Mouse (Mus musculus) hindbrain, postnatal 0 days (tissue): ENCODE data around the gene Adamts12. TPM values are rescaled to one million over a fixed set of nuclear protein-coding genes. Genes with fewer than 3 reads are reported as not detected.

Experiments used
- ATAC-seq: fragments of 200-750 bp; cut with Nextera tagmentation; 2 replicates; pipeline ENCODE4 v1.8.0; 2017; ENCODE audit warnings: mild to moderate bottlenecking, moderate TSS enrichment, moderate library complexity
- DNase-seq: peaks from one replicate; pipeline ENCODE4 v3.0.0-alpha.2; 2015; ENCODE audit warnings: low spot score
- H3K27ac ChIP-seq: fragments of 300-500 bp; sonication (generic); 2 replicates; pipeline ENCODE4 v1.5.1; 2014; ENCODE audit warnings: mild to moderate bottlenecking
- H3K27me3 ChIP-seq: fragments of 300-500 bp; sonication (generic); 2 replicates; pipeline ENCODE4 v1.6.1; 2014; ENCODE audit warnings: low read length, mixed read lengths; ENCODE audit not compliant: insufficient read depth
- H3K36me3 ChIP-seq: fragments of 300-500 bp; sonication (generic); 2 replicates; pipeline ENCODE4 v1.6.1; 2014; ENCODE audit warnings: low read length, mixed read lengths; ENCODE audit not compliant: insufficient read depth
- H3K4me1 ChIP-seq: fragments of 300-500 bp; sonication (generic); 2 replicates; pipeline ENCODE4 v1.6.1; 2014; ENCODE audit warnings: antibody characterized with exemption, low read length, mixed read lengths; ENCODE audit not compliant: insufficient read depth
- H3K4me2 ChIP-seq: fragments of 300-500 bp; sonication (generic); 2 replicates; pipeline ENCODE4 v1.6.1; 2014; ENCODE audit warnings: low read depth, mild to moderate bottlenecking, low read length, moderate library complexity, mixed read lengths
- H3K4me3 ChIP-seq: fragments of 300-500 bp; sonication (generic); 2 replicates; pipeline ENCODE4 v1.5.1; 2014; ENCODE audit warnings: low read length
- H3K9ac ChIP-seq: fragments of 300-500 bp; sonication (generic); replicated peaks from 2 replicates; pipeline ENCODE4 v1.6.1; 2014; ENCODE audit warnings: mild to moderate bottlenecking, low read length, moderate library complexity, mixed read lengths
- H3K9me3 ChIP-seq: fragments of 300-500 bp; sonication (generic); 2 replicates; pipeline ENCODE4 v1.6.1; 2016; ENCODE audit warnings: low read length, mixed read lengths
- CTCF ChIP-seq: IDR thresholded peaks from 2 replicates; pipeline ENCODE4 v1.5.1; 2016; ENCODE audit warnings: antibody characterized with exemption, control low read depth, low read depth
- WGBS: fragments of 180-500 bp; shearing (Covaris S2); extraction: QIAGEN DNeasy Blood & Tissue Kit; methylation state at CpG from one replicate; pipeline ENCODE4 v1.1.7; 2014; 5-methylcytosine and 5-hydroxymethylcytosine counted together
- polyA plus RNA-seq: library from polyadenylated mRNA; unstranded; fragments of >200 nt; fragmentation: Nextera tagmentation; extraction: Ambion mirVana; gene quantifications from 2 replicates; pipeline ENCODE4 v1.2.1, GENCODE M21; 2015
- total RNA-seq: library from RNA; depleted of rRNA; stranded (reverse); fragments of >200 nt; gene quantifications from 2 replicates; pipeline ENCODE4 v1.2.3, GENCODE M21; 2014

The Adamts12 gene
- total and polyA plus RNA-seq, 2 experiments from 2014 or later: 1.3 to 7.9 TPM

GRCm38 (mm10) chr15:11364795-11365194, 300.2 kb downstream of the Adamts12 start:
- peak; percentile 75 for DNase-seq
- TF ChIP-seq CTCF: no peak
- Histone ChIP-seq H3K36me3 (no peaks in the 10 kb centered on the region), H3K4me3 (no peak overlapping the region), H3K27ac (no peak overlapping the region), H3K4me2 (no peak overlapping the region), H3K27me3 (no peaks in the 10 kb centered on the region), H3K9ac (no peak overlapping the region), H3K4me1 (no peaks in the 10 kb centered on the region), H3K9me3 (no peaks in the 10 kb centered on the region)
- WGBS: 95% methylated on average over 1 of the region's 1 CpGs
- 0 out of 2 replicates have a peak, but pooled peaks have one; percentile 48 for ATAC-seq

- no peaks in the 10 kb centered on the region for H3K9me3 ChIP-seq
- H3K4me3 ChIP-seq: no peak overlapping the region
- no peak for DNase-seq
- H3K4me2 ChIP-seq: no peak overlapping the region
- no peaks in the 10 kb centered on the region for H3K27me3 ChIP-seq
- H3K4me1 ChIP-seq: no peaks in the 10 kb centered on the region
- 80% methylated on average over 3 of the region's 3 CpGs for WGBS
- no peak for ATAC-seq
- H3K36me3 ChIP-seq: no peaks in the 10 kb centered on the region
- H3K9ac ChIP-seq: no peak overlapping the region
- TF ChIP-seq CTCF: no peak
- no peak overlapping the region for H3K27ac ChIP-seq
Measured at GRCm38 (mm10) chr15:11369572-11369971, 305.0 kb downstream of the Adamts12 start.

DNA sequence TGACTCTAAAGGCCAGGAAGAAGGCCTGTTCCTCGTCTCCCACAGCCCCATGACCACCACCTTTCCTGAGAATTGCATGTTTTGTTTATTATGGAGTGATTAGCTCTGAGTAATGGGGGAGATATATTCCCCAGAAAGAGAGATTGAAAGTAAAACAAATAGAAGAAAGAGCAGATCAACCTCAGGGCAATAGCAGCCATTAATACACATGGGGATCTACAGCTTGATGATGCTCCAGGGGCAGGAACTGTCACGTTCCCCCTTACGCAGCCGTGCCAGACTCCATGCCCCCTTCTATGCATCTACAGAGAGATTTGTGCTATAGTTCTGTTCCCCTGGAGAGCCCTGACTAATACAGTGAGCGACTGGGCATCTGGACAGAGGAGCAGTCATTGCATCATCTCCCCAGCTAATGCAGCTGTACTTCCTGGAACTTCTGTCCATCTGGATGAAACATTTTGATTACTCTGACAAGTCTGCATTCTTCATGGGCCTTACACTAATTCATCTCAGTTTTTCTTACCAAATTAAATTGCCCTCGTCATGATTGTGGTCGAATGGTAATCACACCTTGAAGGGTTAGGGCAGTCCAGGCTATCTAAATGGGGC, 306.0 kb downstream of the Adamts12 start:
- Histone ChIP-seq H3K4me3 (no peak overlapping the region), H3K4me1 (no peaks in the 10 kb centered on the region), H3K27me3 (no peaks in the 10 kb centered on the region), H3K4me2 (no peak overlapping the region), H3K9ac (no peak overlapping the region), H3K9me3 (no peaks in the 10 kb centered on the region), H3K36me3 (no peaks in the 10 kb centered on the region), H3K27ac (no peak overlapping the region)
- 88% methylated on average over 7 of the region's 7 CpGs for WGBS
- ATAC-seq: no peak
- TF ChIP-seq CTCF: no peak
- no peak for DNase-seq

- H3K27me3 ChIP-seq: no peaks in the 10 kb centered on the region
- no peak; the same call in 1 of the 2 replicates for ATAC-seq
- no peak overlapping the region for H3K27ac ChIP-seq
- peaks cover 10% of the 10 kb centered on the region; the same call in 1 of the 2 replicates for H3K36me3 ChIP-seq
- no peak overlapping the region for H3K9ac ChIP-seq
- no peaks in the 10 kb centered on the region for H3K9me3 ChIP-seq
- TF ChIP-seq CTCF: no peak
- WGBS: 83% methylated on average over 8 of the region's 8 CpGs
- H3K4me2 ChIP-seq: peak overlapping the region; percentile 30; the same call in 1 of the 2 replicates
- DNase-seq: no peak
- no peaks in the 10 kb centered on the region for H3K4me1 ChIP-seq
- no peak overlapping the region for H3K4me3 ChIP-seq
Measured at GRCm38 (mm10) chr15:11379431-11380086, 315.0 kb downstream of the Adamts12 start.

GRCm38 (mm10) chr15:11380087-11380530, 315.5 kb downstream of the Adamts12 start:
- Histone ChIP-seq H3K36me3 (peaks cover 15% of the 10 kb centered on the region; the same call in 1 of the 2 replicates), H3K27ac (no peak overlapping the region), H3K9ac (no peak overlapping the region), H3K27me3 (no peaks in the 10 kb centered on the region), H3K4me2 (peak overlapping the region; percentile 30; the same call in 1 of the 2 replicates), H3K4me3 (no peak overlapping the region), H3K4me1 (no peaks in the 10 kb centered on the region), H3K9me3 (no peaks in the 10 kb centered on the region)
- DNase-seq (peak; percentile 84), ATAC-seq (peak; percentile 81)
- peak; percentile 85 for TF ChIP-seq CTCF
- WGBS: 29% methylated on average over 8 of the region's 8 CpGs

GRCm38 (mm10) chr15:11380616-11381015, 316.0 kb downstream of the Adamts12 start:
- Histone ChIP-seq H3K4me1 (no peaks in the 10 kb centered on the region), H3K27me3 (no peaks in the 10 kb centered on the region), H3K9me3 (no peaks in the 10 kb centered on the region), H3K9ac (no peak overlapping the region), H3K4me3 (no peak overlapping the region), H3K4me2 (no peak overlapping the region), H3K27ac (no peak overlapping the region), H3K36me3 (peaks cover 20% of the 10 kb centered on the region)
- ATAC-seq (no peak), DNase-seq (no peak)
- WGBS: 84% methylated on average over 8 of the region's 8 CpGs
- no peak for TF ChIP-seq CTCF

- ATAC-seq: no peak
- Histone ChIP-seq H3K36me3 (peaks cover 39% of the 10 kb centered on the region), H3K4me1 (no peaks in the 10 kb centered on the region), H3K27me3 (no peaks in the 10 kb centered on the region), H3K9me3 (no peaks in the 10 kb centered on the region), H3K4me2 (no peak overlapping the region), H3K4me3 (no peak overlapping the region), H3K9ac (no peak overlapping the region), H3K27ac (no peak overlapping the region)
- no peak for DNase-seq
- TF ChIP-seq CTCF: no peak
- WGBS: 87% methylated on average over 12 of the region's 12 CpGs
Measured at GRCm38 (mm10) chr15:11382585-11382984, 318.0 kb downstream of the Adamts12 start.
